Mouse (Mus musculus): ENCODE measurements around the gene Sox5. TPM values are rescaled to one million over a fixed set of nuclear protein-coding genes. Genes with fewer than 3 reads are reported as not detected.

Gene Sox5
- polyA plus RNA-seq, 1 experiment from 2014 or later: 61.5 TPM

DNA sequence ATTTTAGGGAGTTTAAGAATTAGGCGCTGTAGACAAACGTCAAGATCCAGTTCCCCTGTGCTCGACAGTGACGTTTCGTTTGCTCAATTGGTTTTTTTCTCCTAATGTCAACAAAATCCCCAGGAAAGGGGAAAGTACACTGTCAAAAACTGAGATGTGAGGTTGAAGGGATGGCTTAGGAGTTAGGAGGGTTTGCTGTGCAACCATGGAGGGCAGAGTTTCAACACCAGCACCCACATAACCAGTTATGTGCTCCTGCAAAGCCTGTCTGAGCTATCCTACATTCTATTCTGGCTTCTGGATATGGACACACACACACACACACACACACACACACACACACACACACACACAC lies 277.6 kb downstream of the Sox5 start:
- 86% methylated on average over 5 of the region's 5 CpGs for WGBS
- no peak overlapping the region for H3K9ac ChIP-seq (ENCODE audit: low read length)
- H3K4me3 ChIP-seq (ENCODE audit: low read depth, low read length): no peak overlapping the region
- H3K36me3 ChIP-seq (ENCODE audit: control insufficient read depth, insufficient read depth, low read length): no peaks in the 10 kb centered on the region
- ATAC-seq (replicated peaks; ENCODE audit: low FRiP score) (no peak), DNase-seq (ENCODE audit: low spot score) (no peak)
- no peaks in the 10 kb centered on the region for H3K27me3 ChIP-seq (ENCODE audit: control insufficient read depth, insufficient read depth, low read length)
- H3K27ac ChIP-seq (ENCODE audit: low read depth, low read length): no peak overlapping the region
- H3K4me1 ChIP-seq (replicated peaks; ENCODE audit: control insufficient read depth, insufficient read depth, low read length): 0 out of 2 replicates have a peak, but pooled peaks cover 4% of the 10 kb centered on the region
- H3K4me2 ChIP-seq (ENCODE audit: low read depth, low read length, severe bottlenecking): no peak overlapping the region
- H3K9me3 ChIP-seq (ENCODE audit: control insufficient read depth, low read length): no peaks in the 10 kb centered on the region

DNA sequence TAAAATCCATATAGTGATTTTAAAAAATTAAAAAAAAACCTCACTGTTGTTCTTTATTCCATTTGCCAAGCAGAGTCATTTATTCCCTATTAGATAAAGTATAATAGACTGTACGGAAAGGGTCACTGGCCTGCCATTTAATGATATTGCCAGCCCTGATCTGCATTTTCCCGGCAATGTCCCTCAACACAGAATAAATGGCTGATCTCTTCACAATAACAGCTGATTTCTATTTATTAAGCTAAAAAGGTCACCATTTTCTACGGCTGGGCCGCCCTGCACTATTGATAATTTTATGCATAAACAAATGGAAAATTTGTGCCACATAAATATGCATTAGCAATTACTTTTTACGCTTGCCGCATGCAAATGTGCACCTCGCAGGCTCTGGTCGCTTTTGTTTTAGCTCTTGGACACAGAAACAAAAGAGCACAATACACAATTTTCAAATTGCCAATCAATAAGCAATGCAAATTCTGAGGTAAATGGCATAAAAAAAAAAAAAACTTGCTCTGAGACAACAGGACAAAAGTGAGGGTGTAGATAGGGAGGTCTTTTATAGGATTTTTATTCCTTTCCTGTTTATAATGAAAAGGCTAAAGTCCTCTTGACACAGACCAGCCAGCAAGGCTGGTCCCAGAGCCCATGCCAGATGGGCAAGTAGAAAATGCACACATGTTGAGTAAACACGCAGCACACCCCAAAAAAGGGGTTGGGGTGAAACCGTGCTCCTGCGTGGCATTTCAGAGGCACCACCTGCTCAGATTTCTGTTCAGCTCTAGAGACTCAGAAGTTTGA lies 278.2 kb downstream of the Sox5 start:
- no peak for ATAC-seq (replicated peaks; ENCODE audit: low FRiP score)
- WGBS: 64% methylated on average over 11 of the region's 11 CpGs

GRCm38 (mm10) chr6:144501439-144501838 lies 280.3 kb downstream of the Sox5 start:
- Histone ChIP-seq H3K9ac (ENCODE audit: low read length) (no peak overlapping the region), H3K27ac (ENCODE audit: low read depth, low read length) (no peak overlapping the region), H3K9me3 (ENCODE audit: control insufficient read depth, low read length) (no peaks in the 10 kb centered on the region; the same call in 1 of the 2 replicates), H3K36me3 (ENCODE audit: control insufficient read depth, insufficient read depth, low read length) (no peaks in the 10 kb centered on the region), H3K4me3 (ENCODE audit: low read depth, low read length) (no peak overlapping the region), H3K4me1 (replicated peaks; ENCODE audit: control insufficient read depth, insufficient read depth, low read length) (0 out of 2 replicates have a peak, but pooled peaks cover 4% of the 10 kb centered on the region), H3K4me2 (ENCODE audit: low read depth, low read length, severe bottlenecking) (no peak overlapping the region), H3K27me3 (ENCODE audit: control insufficient read depth, insufficient read depth, low read length) (no peaks in the 10 kb centered on the region)
- no peak for DNase-seq (ENCODE audit: low spot score)
- ATAC-seq (replicated peaks; ENCODE audit: low FRiP score): no peak
- 92% methylated on average over 5 of the region's 5 CpGs for WGBS

More for the DNA sequence above, 278.2 kb downstream of the Sox5 start:
- DNase-seq (ENCODE audit: low spot score): no peak
- Histone ChIP-seq H3K27ac (ENCODE audit: low read depth, low read length) (no peak overlapping the region), H3K36me3 (ENCODE audit: control insufficient read depth, insufficient read depth, low read length) (no peaks in the 10 kb centered on the region), H3K4me2 (ENCODE audit: low read depth, low read length, severe bottlenecking) (no peak overlapping the region), H3K9me3 (ENCODE audit: control insufficient read depth, low read length) (no peaks in the 10 kb centered on the region), H3K4me1 (replicated peaks; ENCODE audit: control insufficient read depth, insufficient read depth, low read length) (0 out of 2 replicates have a peak, but pooled peaks cover 4% of the 10 kb centered on the region), H3K4me3 (ENCODE audit: low read depth, low read length) (no peak overlapping the region), H3K27me3 (ENCODE audit: control insufficient read depth, insufficient read depth, low read length) (no peaks in the 10 kb centered on the region), H3K9ac (ENCODE audit: low read length) (no peak overlapping the region)

DNA sequence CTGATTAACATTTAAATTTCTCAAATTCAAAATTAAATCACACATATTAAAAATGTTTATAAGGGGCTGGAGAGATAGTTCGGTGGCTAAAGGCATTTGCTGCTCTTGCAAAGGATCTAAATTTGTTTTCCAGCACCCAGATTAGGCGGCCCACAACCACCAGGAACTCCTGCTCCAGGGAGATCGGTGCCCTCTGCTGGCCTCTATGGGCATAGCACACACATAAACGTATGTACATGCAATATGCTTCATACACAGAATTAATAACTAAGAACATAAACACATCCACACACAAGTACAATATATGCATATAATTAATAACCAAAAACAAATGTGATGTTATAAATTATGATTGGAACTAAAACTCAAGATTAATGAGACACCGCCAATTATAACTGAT lies 283.6 kb downstream of the Sox5 start:
- no peak overlapping the region for H3K4me2 ChIP-seq (ENCODE audit: low read depth, low read length, severe bottlenecking)
- no peak for ATAC-seq (replicated peaks; ENCODE audit: low FRiP score)

DNA sequence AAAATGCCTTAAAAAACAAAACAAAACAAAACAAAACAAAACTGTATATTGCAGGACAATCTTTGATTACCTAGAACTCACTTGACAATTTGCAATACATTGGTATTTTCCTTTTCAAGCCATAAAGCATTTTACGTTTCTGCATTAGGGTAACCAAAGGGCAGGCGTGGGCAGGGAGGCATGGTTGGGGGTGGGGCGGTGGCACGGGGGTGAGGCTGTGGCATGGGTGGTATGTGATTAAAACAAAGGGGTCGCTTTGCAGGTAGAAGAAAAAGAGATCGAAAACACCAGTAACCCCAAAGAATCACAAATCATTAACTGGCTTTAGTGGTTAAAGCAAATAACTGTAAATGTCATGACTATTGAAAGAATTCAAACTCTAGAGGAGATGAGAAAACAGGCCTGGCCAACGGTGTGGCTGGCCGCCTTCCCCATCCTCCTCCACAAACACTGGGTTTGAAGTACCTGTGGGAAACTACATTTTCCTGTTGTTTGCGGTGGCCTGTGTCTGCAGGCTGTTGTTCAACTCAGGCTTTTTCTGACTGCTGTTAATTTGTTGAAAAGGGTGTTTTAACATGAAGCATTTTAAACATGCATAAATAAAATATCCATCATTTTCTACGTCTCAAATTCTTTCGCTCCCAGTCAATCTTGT lies 289.9 kb downstream of the Sox5 start:
- 89% methylated on average over 11 of the region's 11 CpGs for WGBS
- H3K4me3 ChIP-seq (ENCODE audit: low read depth, low read length): no peak overlapping the region
- ATAC-seq (replicated peaks; ENCODE audit: low FRiP score) (no peak), DNase-seq (ENCODE audit: low spot score) (no peak)
- no peaks in the 10 kb centered on the region for H3K4me1 ChIP-seq (replicated peaks; ENCODE audit: control insufficient read depth, insufficient read depth, low read length)
- H3K27ac ChIP-seq (ENCODE audit: low read depth, low read length): no peak overlapping the region
- H3K9me3 ChIP-seq (ENCODE audit: control insufficient read depth, low read length): peaks cover 6% of the 10 kb centered on the region; the same call in 1 of the 2 replicates
- no peaks in the 10 kb centered on the region for H3K27me3 ChIP-seq (ENCODE audit: control insufficient read depth, insufficient read depth, low read length)
- no peaks in the 10 kb centered on the region for H3K36me3 ChIP-seq (ENCODE audit: control insufficient read depth, insufficient read depth, low read length)
- no peak overlapping the region for H3K9ac ChIP-seq (ENCODE audit: low read length)
- H3K4me2 ChIP-seq (ENCODE audit: low read depth, low read length, severe bottlenecking): no peak overlapping the region

More for the DNA sequence above, 283.6 kb downstream of the Sox5 start:
- Histone ChIP-seq H3K27me3 (ENCODE audit: control insufficient read depth, insufficient read depth, low read length) (no peaks in the 10 kb centered on the region), H3K36me3 (ENCODE audit: control insufficient read depth, insufficient read depth, low read length) (no peaks in the 10 kb centered on the region), H3K4me1 (replicated peaks; ENCODE audit: control insufficient read depth, insufficient read depth, low read length) (no peaks in the 10 kb centered on the region), H3K9me3 (ENCODE audit: control insufficient read depth, low read length) (no peaks in the 10 kb centered on the region; the same call in 1 of the 2 replicates), H3K4me3 (ENCODE audit: low read depth, low read length) (no peak overlapping the region), H3K27ac (ENCODE audit: low read depth, low read length) (no peak overlapping the region), H3K9ac (ENCODE audit: low read length) (no peak overlapping the region)
- WGBS: 93% methylated on average over 5 of the region's 5 CpGs
- DNase-seq (ENCODE audit: low spot score): no peak

GRCm38 (mm10) chr6:144490896-144491295 lies 290.9 kb downstream of the Sox5 start:
- Histone ChIP-seq H3K9me3 (ENCODE audit: control insufficient read depth, low read length) (peaks cover 8% of the 10 kb centered on the region; the same call in 1 of the 2 replicates), H3K9ac (ENCODE audit: low read length) (no peak overlapping the region), H3K4me2 (ENCODE audit: low read depth, low read length, severe bottlenecking) (no peak overlapping the region), H3K4me3 (ENCODE audit: low read depth, low read length) (no peak overlapping the region), H3K36me3 (ENCODE audit: control insufficient read depth, insufficient read depth, low read length) (no peaks in the 10 kb centered on the region), H3K4me1 (replicated peaks; ENCODE audit: control insufficient read depth, insufficient read depth, low read length) (no peaks in the 10 kb centered on the region), H3K27me3 (ENCODE audit: control insufficient read depth, insufficient read depth, low read length) (no peaks in the 10 kb centered on the region), H3K27ac (ENCODE audit: low read depth, low read length) (no peak overlapping the region)
- WGBS: 92% methylated on average over 5 of the region's 5 CpGs
- ATAC-seq (replicated peaks; ENCODE audit: low FRiP score): no peak
- no peak for DNase-seq (ENCODE audit: low spot score)

GRCm38 (mm10) chr6:144485578-144485977 lies 296.2 kb downstream of the Sox5 start:
- Histone ChIP-seq H3K9ac (ENCODE audit: low read length) (no peak overlapping the region), H3K4me2 (ENCODE audit: low read depth, low read length, severe bottlenecking) (no peak overlapping the region), H3K27ac (ENCODE audit: low read depth, low read length) (no peak overlapping the region), H3K36me3 (ENCODE audit: control insufficient read depth, insufficient read depth, low read length) (no peaks in the 10 kb centered on the region), H3K4me3 (ENCODE audit: low read depth, low read length) (no peak overlapping the region), H3K27me3 (ENCODE audit: control insufficient read depth, insufficient read depth, low read length) (peaks cover 6% of the 10 kb centered on the region; the same call in 1 of the 2 replicates), H3K9me3 (ENCODE audit: control insufficient read depth, low read length) (peaks cover 6% of the 10 kb centered on the region; the same call in 1 of the 2 replicates), H3K4me1 (replicated peaks; ENCODE audit: control insufficient read depth, insufficient read depth, low read length) (peaks cover 7% of the 10 kb centered on the region; the same call in 1 of the 2 replicates)
- WGBS: 97% methylated on average over 6 of the region's 6 CpGs
- DNase-seq (ENCODE audit: low spot score): no peak
- no peak for ATAC-seq (replicated peaks; ENCODE audit: low FRiP score)

- DNase-seq (ENCODE audit: low spot score) (no peak), ATAC-seq (replicated peaks; ENCODE audit: low FRiP score) (no peak)
- Histone ChIP-seq H3K27me3 (ENCODE audit: control insufficient read depth, insufficient read depth, low read length) (peaks cover 6% of the 10 kb centered on the region; the same call in 1 of the 2 replicates), H3K36me3 (ENCODE audit: control insufficient read depth, insufficient read depth, low read length) (no peaks in the 10 kb centered on the region), H3K4me3 (ENCODE audit: low read depth, low read length) (no peak overlapping the region), H3K4me1 (replicated peaks; ENCODE audit: control insufficient read depth, insufficient read depth, low read length) (peaks cover 16% of the 10 kb centered on the region), H3K9me3 (ENCODE audit: control insufficient read depth, low read length) (peaks cover 6% of the 10 kb centered on the region; the same call in 1 of the 2 replicates), H3K9ac (ENCODE audit: low read length) (no peak overlapping the region), H3K27ac (ENCODE audit: low read depth, low read length) (no peak overlapping the region), H3K4me2 (ENCODE audit: low read depth, low read length, severe bottlenecking) (no peak overlapping the region)
- WGBS: 90% methylated on average over 4 of the region's 4 CpGs
Measured at GRCm38 (mm10) chr6:144483166-144483565, 298.6 kb downstream of the Sox5 start.

All from forebrain, embryonic 11.5 days (tissue).